Mouse (Mus musculus): Measurements from ENCODE around the gene Ppil1. TPM values are rescaled to one million over a fixed set of nuclear protein-coding genes. Genes with fewer than 3 reads are reported as not detected.
A peak's percentile ranks its signal among the peaks of the same experiment; 100 is the strongest.
"Not testable (repeated sequence)": the region's sequence is repeated elsewhere in the genome, so short reads cannot be mapped to it uniquely, and the experiment has no call there.

Gene Ppil1
- total RNA-seq, 2 experiments from 2014 or later = 28.8 to 33.5 TPM

- intact Hi-C loops (cut with DNase I) = no loop called here
- no peak for DNase-seq
Measured at GRCm38 (mm10) chr17:29256507-29256906, 7.5 kb downstream of the Ppil1 start.

GRCm38 (mm10) chr17:29254784-29255183, 9.2 kb downstream of the Ppil1 start:
- intact Hi-C loops (cut with DNase I) = not testable (repeated sequence)

GRCm38 (mm10) chr17:29253684-29254083, 10.3 kb downstream of the Ppil1 start:
- intact Hi-C loops (cut with DNase I) = no loop called here
- DNase-seq = peak in 1 of 2 experiments; percentile 22

More at GRCm38 (mm10) chr17:29254784-29255183, 9.2 kb downstream of the Ppil1 start:
- not testable (repeated sequence) for DNase-seq

GRCm38 (mm10) chr17:29253236-29253635, 10.8 kb downstream of the Ppil1 start:
- intact Hi-C loops (cut with DNase I) = no loop called here
- no peak for DNase-seq

GRCm38 (mm10) chr17:29251608-29252390, 12.2 kb downstream of the Ppil1 start:
- intact Hi-C loops (cut with DNase I) = no loop called here
- DNase-seq = peak; percentile 75 to 87

- intact Hi-C loops (cut with DNase I); DNase-seq: not testable (repeated sequence)
Measured at GRCm38 (mm10) chr17:29251006-29251405, 13.0 kb downstream of the Ppil1 start.

GRCm38 (mm10) chr17:29249512-29249911, 14.5 kb downstream of the Ppil1 start:
- intact Hi-C loops (cut with DNase I) = loop anchor here (5.0 kb wide), 1 partner anchor 152 kb away; no protein-coding TSS in a partner anchor
- DNase-seq = peak; percentile 60 to 75

GRCm38 (mm10) chr17:29247881-29248280, 16.1 kb downstream of the Ppil1 start:
- intact Hi-C loops (cut with DNase I) = loop anchor here (2.0 to 5.0 kb wide), 2 partner anchors 151 to 203 kb away; no protein-coding TSS in a partner anchor
- DNase-seq = peak; percentile 50 to 59

GRCm38 (mm10) chr17:29246602-29247001, 17.4 kb downstream of the Ppil1 start:
- peak in 1 of 2 experiments; percentile 61 for DNase-seq
- intact Hi-C loops (cut with DNase I) = loop anchor here (1.0 to 5.0 kb wide), 3 partner anchors 70 to 202 kb away; no protein-coding TSS in a partner anchor

GRCm38 (mm10) chr17:29245725-29246124, 18.3 kb downstream of the Ppil1 start:
- intact Hi-C loops (cut with DNase I) = loop anchor here (1.0 to 5.0 kb wide), 4 partner anchors 63 to 201 kb away; no protein-coding TSS in a partner anchor
- no peak for DNase-seq

- intact Hi-C loops (cut with DNase I) = loop anchor here (2.0 to 5.0 kb wide), 2 partner anchors 62 to 148 kb away; no protein-coding TSS in a partner anchor
- no peak for DNase-seq
Measured at GRCm38 (mm10) chr17:29244912-29245311, 19.1 kb downstream of the Ppil1 start.

GRCm38 (mm10) chr17:29238421-29238945, 25.5 kb downstream of the Ppil1 start:
- DNase-seq = no peak
- intact Hi-C loops (cut with DNase I) = no loop called here

GRCm38 (mm10) chr17:29237772-29238420, 26.1 kb downstream of the Ppil1 start, which contains the start of gene Cpne5:
Cpne5 (minus strand) TSS chr17:29238167.
- intact Hi-C loops (cut with DNase I) = no loop called here
- DNase-seq = peak in 1 of 2 experiments; percentile 27

GRCm38 (mm10) chr17:29237267-29237771, 26.7 kb downstream of the Ppil1 start:
- no peak for DNase-seq
- intact Hi-C loops (cut with DNase I) = no loop called here

GRCm38 (mm10) chr17:29236111-29236510, 27.9 kb downstream of the Ppil1 start:
- intact Hi-C loops (cut with DNase I) = no loop called here
- DNase-seq = no peak

- intact Hi-C loops (cut with DNase I) = no loop called here
- DNase-seq = no peak
Measured at GRCm38 (mm10) chr17:29231109-29231508, 32.9 kb downstream of the Ppil1 start.

- intact Hi-C loops (cut with DNase I) = no loop called here
Measured at GRCm38 (mm10) chr17:29220631-29221030, 43.4 kb downstream of the Ppil1 start.

GRCm38 (mm10) chr17:29218017-29218416, 46.0 kb downstream of the Ppil1 start:
- intact Hi-C loops (cut with DNase I) = no loop called here
- DNase-seq = no peak

More at GRCm38 (mm10) chr17:29220631-29221030, 43.4 kb downstream of the Ppil1 start:
- no peak for DNase-seq

GRCm38 (mm10) chr17:29216078-29216477, 47.9 kb downstream of the Ppil1 start:
- no peak for DNase-seq
- intact Hi-C loops (cut with DNase I) = no loop called here

- intact Hi-C loops (cut with DNase I) = no loop called here
- DNase-seq = no peak
Measured at GRCm38 (mm10) chr17:29214655-29215054, 49.3 kb downstream of the Ppil1 start.

GRCm38 (mm10) chr17:29214193-29214456, 49.9 kb downstream of the Ppil1 start:
- DNase-seq = no peak
- intact Hi-C loops (cut with DNase I) = no loop called here

Measured in heart, postnatal 14 days (tissue).